Mouse (Mus musculus) forebrain, postnatal 0 days (tissue): ENCODE measurements at regions not wholly inside any gene's neighbourhood (a gene's known extent, or its start where the extent isn't known, plus 50 kb on each side); places are given as distances from the start of the nearest gene placed in this dataset.
A peak's percentile ranks its signal among the peaks of the same experiment; 100 is the strongest.

Experiments
- ATAC-seq: fragments of 200-750 bp; cut with Nextera tagmentation; 2 replicates; pipeline ENCODE4 v1.8.0; 2017; ENCODE audit warnings: mild to moderate bottlenecking, moderate library complexity
- DNase-seq: peaks from one replicate; pipeline ENCODE4 v3.0.0-alpha.2; 2015
- H3K27ac ChIP-seq: fragments of 300-500 bp; sonication (generic); 2 replicates; pipeline ENCODE4 v1.5.1; 2014; ENCODE audit warnings: low read depth, mild to moderate bottlenecking, antibody characterized with exemption, low read length, moderate library complexity, mixed read lengths
- H3K27me3 ChIP-seq: fragments of 300-500 bp; sonication (generic); 2 replicates; pipeline ENCODE4 v1.6.1; 2014; ENCODE audit warnings: mild to moderate bottlenecking, low read length, mixed read lengths; ENCODE audit not compliant: insufficient read depth
- H3K36me3 ChIP-seq: fragments of 300-500 bp; sonication (generic); 2 replicates; pipeline ENCODE4 v1.6.1; 2014; ENCODE audit warnings: mild to moderate bottlenecking, moderate library complexity; ENCODE audit not compliant: insufficient read depth
- H3K4me1 ChIP-seq: fragments of 300-500 bp; sonication (generic); 2 replicates; pipeline ENCODE4 v1.6.1; 2014; ENCODE audit warnings: antibody characterized with exemption; ENCODE audit not compliant: insufficient read depth
- H3K4me2 ChIP-seq: fragments of 300-500 bp; sonication (generic); 2 replicates; pipeline ENCODE4 v1.6.1; 2014; ENCODE audit warnings: low read depth, mild to moderate bottlenecking, moderate library complexity
- H3K4me3 ChIP-seq: fragments of 300-500 bp; sonication (generic); 2 replicates; pipeline ENCODE4 v1.5.1; 2014; ENCODE audit warnings: low read depth, low read length, mixed read lengths
- H3K9ac ChIP-seq: fragments of 300-500 bp; sonication (generic); 2 replicates; pipeline ENCODE4 v1.6.1; 2014; ENCODE audit warnings: mild to moderate bottlenecking
- H3K9me3 ChIP-seq: fragments of 300-500 bp; sonication (generic); 2 replicates; pipeline ENCODE4 v1.6.1; 2016; ENCODE audit warnings: low read length
- CTCF ChIP-seq: sonication (generic); IDR thresholded peaks from 2 replicates; pipeline ENCODE4 v1.5.1; 2016; ENCODE audit warnings: antibody characterized with exemption, control low read depth, low read depth
- WGBS: fragments of 180-500 bp; shearing (Covaris S2); extraction: QIAGEN DNeasy Blood & Tissue Kit; methylation state at CpG from one replicate; pipeline ENCODE4 v1.1.7; 2014; 5-methylcytosine and 5-hydroxymethylcytosine counted together

- H3K9me3 ChIP-seq, result no peaks in the 10 kb centered on the region
- ATAC-seq (no peak), DNase-seq (no peak)
- H3K36me3 ChIP-seq, result no peaks in the 10 kb centered on the region
- H3K4me3 ChIP-seq, result no peak overlapping the region
- no peak for TF ChIP-seq CTCF
- no peaks in the 10 kb centered on the region for H3K27me3 ChIP-seq
- H3K4me1 ChIP-seq, result peaks cover 6% of the 10 kb centered on the region
- no peak overlapping the region for H3K4me2 ChIP-seq
- no peak overlapping the region for H3K27ac ChIP-seq
- H3K9ac ChIP-seq, result no peak overlapping the region
- WGBS, result 58% methylated on average over 11 of the region's 11 CpGs
Measured at GRCm38 (mm10) chr1:71896141-71896725, 243.2 kb upstream of the Fn1 start.

- DNase-seq, result no peak
- ATAC-seq, result no peak
- H3K27me3 ChIP-seq, result no peaks in the 10 kb centered on the region
- H3K36me3 ChIP-seq, result no peaks in the 10 kb centered on the region
- WGBS, result 74% methylated on average over 5 of the region's 5 CpGs
- peaks cover 6% of the 10 kb centered on the region for H3K4me1 ChIP-seq
- no peak overlapping the region for H3K4me2 ChIP-seq
- H3K9me3 ChIP-seq, result no peaks in the 10 kb centered on the region
- no peak overlapping the region for H3K9ac ChIP-seq
- no peak for TF ChIP-seq CTCF
- no peak overlapping the region for H3K27ac ChIP-seq
- no peak overlapping the region for H3K4me3 ChIP-seq
Measured at GRCm38 (mm10) chr1:71893636-71894035, 240.6 kb upstream of the Fn1 start.

GRCm38 (mm10) chr1:71887809-71888208, 234.8 kb upstream of the Fn1 start:
- no peak for ATAC-seq

GRCm38 (mm10) chr1:71886903-71887302, 233.9 kb upstream of the Fn1 start:
- DNase-seq (no peak), ATAC-seq (no peak)
- no peaks in the 10 kb centered on the region for H3K27me3 ChIP-seq

More at GRCm38 (mm10) chr1:71887809-71888208, 234.8 kb upstream of the Fn1 start:
- no peaks in the 10 kb centered on the region for H3K4me1 ChIP-seq
- H3K9ac ChIP-seq, result no peak overlapping the region
- no peak for DNase-seq
- no peak overlapping the region for H3K4me2 ChIP-seq
- no peaks in the 10 kb centered on the region for H3K9me3 ChIP-seq
- H3K36me3 ChIP-seq, result no peaks in the 10 kb centered on the region
- no peak overlapping the region for H3K4me3 ChIP-seq
- H3K27me3 ChIP-seq, result no peaks in the 10 kb centered on the region
- TF ChIP-seq CTCF, result no peak
- no peak overlapping the region for H3K27ac ChIP-seq
- 92% methylated on average over 3 of the region's 3 CpGs for WGBS

GRCm38 (mm10) chr1:71886233-71886632, 233.2 kb upstream of the Fn1 start:
- ATAC-seq, result no peak
- WGBS, result 86% methylated on average over 5 of the region's 5 CpGs
- no peak for TF ChIP-seq CTCF

More at GRCm38 (mm10) chr1:71886903-71887302, 233.9 kb upstream of the Fn1 start:
- H3K9ac ChIP-seq, result no peak overlapping the region
- H3K4me3 ChIP-seq, result no peak overlapping the region
- H3K36me3 ChIP-seq, result no peaks in the 10 kb centered on the region
- 96% methylated on average over 6 of the region's 6 CpGs for WGBS
- no peak overlapping the region for H3K4me2 ChIP-seq
- H3K9me3 ChIP-seq, result no peaks in the 10 kb centered on the region
- no peak for TF ChIP-seq CTCF
- no peaks in the 10 kb centered on the region for H3K4me1 ChIP-seq
- H3K27ac ChIP-seq, result no peak overlapping the region

GRCm38 (mm10) chr1:71881851-71882250, 228.9 kb upstream of the Fn1 start:
- ATAC-seq, result no peak; the same call in 1 of the 2 replicates

More at GRCm38 (mm10) chr1:71886233-71886632, 233.2 kb upstream of the Fn1 start:
- H3K4me2 ChIP-seq, result no peak overlapping the region
- DNase-seq, result no peak
- H3K4me3 ChIP-seq, result no peak overlapping the region
- no peaks in the 10 kb centered on the region for H3K4me1 ChIP-seq
- no peak overlapping the region for H3K9ac ChIP-seq
- no peak overlapping the region for H3K27ac ChIP-seq
- H3K36me3 ChIP-seq, result no peaks in the 10 kb centered on the region
- H3K27me3 ChIP-seq, result no peaks in the 10 kb centered on the region
- H3K9me3 ChIP-seq, result no peaks in the 10 kb centered on the region

GRCm38 (mm10) chr1:71881191-71881590, 228.2 kb upstream of the Fn1 start:
- Histone ChIP-seq H3K4me2 (no peak overlapping the region), H3K4me3 (no peak overlapping the region), H3K9ac (no peak overlapping the region), H3K27me3 (no peaks in the 10 kb centered on the region), H3K27ac (no peak overlapping the region), H3K4me1 (no peaks in the 10 kb centered on the region), H3K36me3 (no peaks in the 10 kb centered on the region), H3K9me3 (no peaks in the 10 kb centered on the region)
- DNase-seq, result peak; percentile 45
- WGBS, result 63% methylated on average over 4 of the region's 4 CpGs
- peak; percentile 78 for ATAC-seq
- TF ChIP-seq CTCF, result no peak

More at GRCm38 (mm10) chr1:71881851-71882250, 228.9 kb upstream of the Fn1 start:
- H3K4me2 ChIP-seq, result no peak overlapping the region
- no peaks in the 10 kb centered on the region for H3K27me3 ChIP-seq
- H3K4me3 ChIP-seq, result no peak overlapping the region
- H3K36me3 ChIP-seq, result no peaks in the 10 kb centered on the region
- no peak for DNase-seq
- H3K27ac ChIP-seq, result 0 out of 2 replicates have a peak overlapping the region, but pooled peaks have one; percentile 9
- no peaks in the 10 kb centered on the region for H3K4me1 ChIP-seq
- no peaks in the 10 kb centered on the region for H3K9me3 ChIP-seq
- 85% methylated on average over 12 of the region's 12 CpGs for WGBS
- H3K9ac ChIP-seq, result no peak overlapping the region
- no peak for TF ChIP-seq CTCF
